Mouse (Mus musculus) bone marrow, adult 2 months (tissue): ENCODE results near the gene Ints3.

Experiments used
- CTCF ChIP-seq: fragments of 200-500 bp; IDR thresholded peaks from 2 replicates; pipeline ENCODE4 v1.5.1; 2011; ENCODE audit warnings: low read length, control low read depth; ENCODE audit not compliant: control insufficient read depth, insufficient read depth
- POLR2A ChIP-seq: fragments of 200-500 bp; IDR thresholded peaks from 2 replicates; pipeline ENCODE4 v1.6.1; 2011; ENCODE audit warnings: low read depth, mild to moderate bottlenecking, control low read depth, low read length, borderline replicate concordance; ENCODE audit not compliant: control insufficient read depth

DNA sequence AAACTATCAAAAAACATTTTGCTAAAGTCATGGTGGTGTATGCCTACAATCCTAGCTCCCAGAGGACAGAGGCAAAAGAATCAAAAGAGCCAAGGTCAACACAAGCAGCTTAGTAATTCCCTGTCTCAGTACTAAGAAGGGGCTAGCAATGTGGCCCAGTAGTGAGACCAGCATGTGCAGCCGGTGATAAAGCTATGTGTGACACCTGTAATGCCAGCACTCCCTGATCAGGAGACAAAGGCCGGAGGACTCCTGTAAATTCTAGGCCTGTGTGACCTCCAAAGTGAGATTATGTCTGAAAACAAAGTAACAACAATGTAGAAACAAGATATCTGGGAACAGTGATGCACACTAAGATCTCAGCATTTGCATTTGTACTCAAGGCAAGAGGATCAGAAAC, 7.9 kb downstream of the Ints3 start:
- TF ChIP-seq CTCF (no peak), POLR2A (no peak)
